Mouse (Mus musculus) mouse embryonic stem cell (cell line): ENCODE results near the gene Ly6g6e.
"Not testable (repeated sequence)": the region's sequence is repeated elsewhere in the genome, so short reads cannot be mapped to it uniquely, and the experiment has no call there.

ENCODE experiments used
- in situ Hi-C, 2 experiments: fragments of 300-500 bp; cut with MboI; formaldehyde crosslinking; loops; 1 replicate in 1 of 2; 3 replicates in 1 of 2; pipeline ENCODE4 v1.14.3; 2019 to 2020; ENCODE audit warnings: low sequenced_read_pairs in 2 of 2, low pct_unique_long_range_greater_than_20kb in 1 of 2, mixed read lengths in 1 of 2; ENCODE audit not compliant: unreplicated experiment in 1 of 2

Gene Ly6g6e

GRCm38 (mm10) chr17:35120745-35121142 lies 44.0 kb downstream of the Ly6g6e start:
- in situ Hi-C loops: no loop called here

DNA sequence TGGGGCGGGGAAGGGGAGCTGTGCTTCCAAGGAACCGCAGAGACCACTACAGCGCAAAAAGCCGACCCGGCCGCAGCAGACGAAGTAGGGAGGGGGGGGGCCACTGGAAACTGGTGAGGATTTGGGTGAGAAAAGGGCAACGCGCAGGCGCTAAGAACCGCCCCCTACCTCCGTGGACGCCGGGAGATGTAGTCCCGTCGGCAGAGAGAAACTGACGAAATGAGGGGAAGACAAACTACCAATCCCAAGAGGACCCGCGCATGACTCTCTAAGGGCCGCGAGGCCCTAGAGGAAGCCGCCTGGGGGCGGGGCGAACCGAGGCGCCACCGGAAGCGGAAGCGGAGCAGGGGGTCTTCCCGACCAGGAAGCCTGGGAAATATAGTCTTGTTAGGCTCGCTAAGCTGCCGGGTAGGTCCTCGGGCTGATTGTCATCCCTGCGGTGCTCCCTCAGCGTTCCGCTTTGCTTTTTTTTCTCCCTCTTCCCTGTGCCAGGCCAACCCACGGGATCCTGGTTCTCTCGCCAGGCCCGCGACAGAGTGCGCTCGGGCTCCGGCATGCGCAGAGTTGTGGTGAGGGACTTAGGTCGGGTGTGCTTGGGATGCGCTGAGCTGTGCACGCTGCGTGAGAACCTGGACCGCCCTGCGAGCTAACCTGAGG lies 44.6 kb downstream of the Ly6g6e start, which contains the start of gene Gpank1:
TSS of gene Gpank1 (plus strand) at position 313 of the 657 bp plus-strand sequence.
- in situ Hi-C loops: no loop called here

DNA sequence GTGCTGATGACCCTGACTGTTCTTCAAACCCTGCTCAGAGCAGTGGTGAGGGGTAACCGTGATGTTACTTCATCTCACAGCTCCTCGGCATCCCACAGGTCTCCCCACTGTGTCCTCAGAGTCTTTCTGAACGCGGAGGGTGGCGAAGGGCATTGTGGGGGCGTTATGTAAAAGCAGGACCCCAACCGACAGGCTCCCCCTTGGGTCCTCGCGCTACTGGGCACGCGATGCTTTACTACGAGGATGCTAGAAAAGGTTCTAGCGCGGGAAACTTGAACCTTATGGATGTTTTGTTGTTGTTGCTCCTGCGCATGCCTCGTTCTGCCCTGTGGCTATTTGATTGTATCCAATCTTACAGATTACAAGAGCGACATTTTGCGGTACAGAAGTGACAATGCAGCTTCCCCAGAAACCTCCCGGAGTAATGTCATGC lies 45.2 kb downstream of the Ly6g6e start, which contains the start of gene Csnk2b:
TSS of gene Csnk2b (minus strand) at position 183 of the 433 bp plus-strand sequence.
- in situ Hi-C loops: no loop called here

GRCm38 (mm10) chr17:35123287-35123686 lies 46.6 kb downstream of the Ly6g6e start:
- in situ Hi-C loops: not testable (repeated sequence)

DNA sequence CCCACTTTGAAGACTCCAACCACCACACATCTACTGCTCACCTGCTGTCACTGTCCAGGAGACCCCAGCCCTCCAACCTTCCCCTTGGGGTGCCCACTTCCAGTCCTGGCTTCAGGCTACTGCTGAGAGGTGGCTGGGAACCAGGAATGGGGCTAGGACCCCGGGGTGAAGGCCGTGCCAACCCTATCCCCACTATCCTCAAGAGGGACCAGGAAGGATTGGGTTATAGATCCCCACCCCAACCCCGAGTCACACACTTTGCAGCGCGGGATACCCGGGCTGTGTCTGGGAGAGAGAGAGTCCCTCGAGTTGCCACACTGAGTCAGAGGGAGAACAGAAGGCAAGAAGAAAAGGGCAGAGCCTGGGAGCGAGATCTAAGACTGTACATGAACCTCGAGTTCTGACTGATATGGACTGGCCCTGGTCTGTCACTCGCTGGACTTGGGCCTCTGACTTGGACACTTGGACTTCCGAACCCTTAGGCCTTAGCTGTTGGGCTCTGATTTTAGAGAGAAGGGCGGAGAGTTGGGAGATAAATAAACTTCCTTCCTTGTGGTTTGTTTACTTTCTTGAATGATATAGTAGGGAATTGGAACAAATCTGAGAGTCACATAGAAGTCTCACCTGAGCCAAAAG lies 47.7 kb downstream of the Ly6g6e start:
- in situ Hi-C loops: not testable (repeated sequence)

DNA sequence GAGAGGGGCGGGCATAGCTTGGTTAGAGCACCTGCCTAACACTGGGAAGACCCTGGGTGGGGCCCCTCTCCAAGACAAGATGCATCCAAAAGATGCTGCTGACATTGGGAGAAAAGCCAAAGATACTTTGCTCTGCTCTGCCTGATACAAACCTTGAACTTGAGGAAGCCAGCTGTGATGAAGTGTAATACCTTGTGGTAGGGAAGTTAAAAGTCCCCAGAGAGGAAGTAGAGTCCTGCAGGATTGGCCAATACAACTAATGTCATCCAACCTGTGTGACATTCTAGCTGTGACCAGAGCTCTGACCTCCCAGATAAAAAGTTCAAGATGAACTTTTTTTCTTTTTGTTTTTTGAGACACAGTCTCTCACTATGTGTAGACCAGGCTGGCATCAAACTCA lies 48.4 kb downstream of the Ly6g6e start:
- in situ Hi-C loops: no loop called here

DNA sequence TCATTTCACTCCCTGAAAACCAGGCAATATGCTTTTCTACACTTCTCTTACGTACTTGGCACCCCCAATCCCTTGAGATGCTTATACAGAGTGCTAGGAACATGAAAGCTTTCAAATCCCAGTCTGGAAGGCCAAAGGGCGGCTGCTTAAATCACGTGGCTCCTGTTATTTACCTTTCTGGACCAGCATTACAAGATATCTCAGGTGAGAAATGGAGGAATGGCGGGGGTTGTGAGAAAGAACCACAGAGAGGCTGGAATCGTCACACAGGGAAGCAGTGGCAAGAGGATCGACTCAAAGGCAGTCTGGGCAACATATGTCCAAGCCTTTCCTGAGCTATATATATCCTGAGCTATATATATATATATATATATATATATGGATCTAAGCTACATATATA lies 48.9 kb downstream of the Ly6g6e start:
- in situ Hi-C loops: no loop called here

DNA sequence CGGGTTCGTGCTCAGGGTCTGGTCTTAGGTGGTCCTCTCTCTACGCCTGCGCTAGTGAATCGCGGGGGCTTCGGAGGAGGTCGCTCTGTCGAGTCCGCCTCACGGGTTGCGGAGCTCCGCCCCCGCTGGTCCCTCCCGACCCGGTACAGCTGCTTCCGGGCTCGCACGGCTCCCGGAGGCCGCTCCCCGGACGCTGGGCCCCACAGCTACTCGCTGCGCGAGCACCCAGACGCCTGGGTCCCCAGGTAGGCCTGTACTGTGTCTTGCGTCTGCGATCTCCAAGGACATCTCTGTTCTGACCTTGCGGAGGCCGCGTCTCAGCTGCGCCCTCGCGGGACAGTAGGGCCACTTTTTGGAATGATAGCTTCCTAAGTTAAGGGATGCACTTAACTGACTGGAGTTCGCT lies 49.5 kb downstream of the Ly6g6e start, which contains the start of gene D17H6S53E:
TSS of gene D17H6S53E (plus strand) at position 168 of the 406 bp plus-strand sequence.
- in situ Hi-C loops: no loop called here

GRCm38 (mm10) chr17:35127017-35127416 lies 50.3 kb downstream of the Ly6g6e start:
- in situ Hi-C loops: no loop called here
